Mouse (Mus musculus) heart, embryonic 12.5 days (tissue): ENCODE measurements at regions not wholly inside any gene's neighbourhood (a gene's known extent, or its start where the extent isn't known, plus 50 kb on each side); places are given as distances from the start of the nearest gene placed in this dataset.

Experiments
- ATAC-seq: fragments of 200-750 bp; cut with Nextera tagmentation; 2 replicates; pipeline ENCODE4 v1.8.0; 2017; ENCODE audit warnings: moderate TSS enrichment, moderate library complexity; ENCODE audit not compliant: insufficient number of reproducible peaks, low FRiP score
- H3K27ac ChIP-seq: fragments of 300-500 bp; sonication (generic); 2 replicates; pipeline ENCODE4 v1.5.1; 2016; ENCODE audit warnings: mild to moderate bottlenecking, moderate library complexity; ENCODE audit not compliant: poor library complexity, severe bottlenecking
- H3K27me3 ChIP-seq: fragments of 300-500 bp; sonication (generic); replicated peaks from 2 replicates; pipeline ENCODE4 v1.6.1; 2016; ENCODE audit warnings: mild to moderate bottlenecking, moderate library complexity
- H3K36me3 ChIP-seq: fragments of 300-500 bp; sonication (generic); 2 replicates; pipeline ENCODE4 v1.6.1; 2016; ENCODE audit warnings: mild to moderate bottlenecking, moderate library complexity
- H3K4me1 ChIP-seq: fragments of 300-500 bp; sonication (generic); replicated peaks from 2 replicates; pipeline ENCODE4 v1.6.1; 2016; ENCODE audit warnings: mild to moderate bottlenecking
- H3K4me2 ChIP-seq: fragments of 300-500 bp; sonication (generic); 2 replicates; pipeline ENCODE4 v1.6.1; 2016; ENCODE audit warnings: mild to moderate bottlenecking, moderate library complexity
- H3K4me3 ChIP-seq: fragments of 300-500 bp; sonication (generic); 2 replicates; pipeline ENCODE4 v1.5.1; 2016; ENCODE audit warnings: mild to moderate bottlenecking
- H3K9ac ChIP-seq: fragments of 300-500 bp; sonication (generic); 2 replicates; pipeline ENCODE4 v1.6.1; 2016; ENCODE audit warnings: mild to moderate bottlenecking, moderate library complexity
- H3K9me3 ChIP-seq: fragments of 300-500 bp; sonication (generic); replicated peaks from 2 replicates; pipeline ENCODE4 v1.6.1; 2016; ENCODE audit warnings: mild to moderate bottlenecking, moderate library complexity
- WGBS: fragments of 180-500 bp; shearing (Covaris S2); methylation state at CpG from one replicate; pipeline ENCODE4 v1.1.7; 2016; 5-methylcytosine and 5-hydroxymethylcytosine counted together

DNA sequence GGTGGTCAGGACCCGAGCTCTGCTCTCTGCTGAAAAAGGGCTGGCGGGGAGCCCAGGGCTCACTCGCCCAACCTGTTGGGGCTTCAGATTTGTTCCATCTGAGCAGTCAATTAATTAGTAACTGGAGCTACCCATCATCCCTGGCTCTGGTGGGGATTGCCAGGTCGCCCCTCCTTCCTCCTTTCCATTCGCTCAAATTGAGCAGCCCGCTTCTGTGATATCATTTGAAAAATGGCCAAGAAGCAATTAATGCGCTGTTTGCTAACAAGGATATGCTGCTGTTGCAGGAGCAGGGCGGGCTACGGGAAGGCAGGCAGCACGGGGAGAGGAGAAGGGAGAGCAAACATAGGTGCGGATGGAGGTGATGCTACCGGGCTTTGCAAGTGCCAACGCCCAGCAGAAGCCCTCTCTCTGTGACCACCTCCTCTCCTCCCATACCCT, 76.3 kb upstream of the Pitx1 start:
- Histone ChIP-seq H3K4me3 (no peak overlapping the region), H3K9ac (no peak overlapping the region), H3K27me3 (0 out of 2 replicates have a peak, but pooled peaks cover 12% of the 10 kb centered on the region), H3K4me1 (peaks cover 16% of the 10 kb centered on the region), H3K9me3 (0 out of 2 replicates have a peak, but pooled peaks cover 10% of the 10 kb centered on the region), H3K4me2 (no peak overlapping the region), H3K27ac (no peak overlapping the region), H3K36me3 (no peaks in the 10 kb centered on the region)
- no peak for ATAC-seq
- 69% methylated on average over 13 of the region's 13 CpGs for WGBS

- Histone ChIP-seq H3K9ac (no peak overlapping the region), H3K9me3 (0 out of 2 replicates have a peak, but pooled peaks cover 10% of the 10 kb centered on the region), H3K4me1 (peaks cover 6% of the 10 kb centered on the region; the same call in 1 of the 2 replicates), H3K4me2 (no peak overlapping the region), H3K27ac (no peak overlapping the region), H3K27me3 (0 out of 2 replicates have a peak, but pooled peaks cover 10% of the 10 kb centered on the region), H3K4me3 (no peak overlapping the region), H3K36me3 (no peaks in the 10 kb centered on the region)
- WGBS = 21% methylated on average over 5 of the region's 5 CpGs
- ATAC-seq = no peak
Measured at GRCm38 (mm10) chr13:55909941-55910340, 73.9 kb upstream of the Pitx1 start.

DNA sequence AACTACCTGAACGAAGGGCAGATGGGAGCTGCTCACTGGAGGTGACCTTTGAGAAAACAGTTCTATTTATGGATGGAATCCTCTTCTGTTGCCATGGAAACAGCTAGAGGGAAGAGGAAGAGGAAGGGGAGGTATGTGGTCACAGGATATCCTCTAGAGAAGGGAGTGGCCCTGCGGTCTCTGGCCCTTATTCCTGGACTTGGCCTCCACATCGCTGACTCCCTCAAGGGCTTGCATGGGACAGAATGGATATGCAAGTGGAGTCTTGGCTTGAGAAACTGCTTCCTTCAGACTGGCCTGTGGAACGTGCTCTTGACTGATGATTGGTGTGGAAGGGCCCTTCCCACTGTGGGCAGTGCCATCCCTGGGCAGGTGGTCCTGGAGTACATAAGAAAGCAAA, 68.9 kb upstream of the Pitx1 start:
- Histone ChIP-seq H3K9ac (no peak overlapping the region), H3K4me3 (no peak overlapping the region), H3K27me3 (0 out of 2 replicates have a peak, but pooled peaks cover 5% of the 10 kb centered on the region), H3K36me3 (no peaks in the 10 kb centered on the region), H3K9me3 (0 out of 2 replicates have a peak, but pooled peaks cover 10% of the 10 kb centered on the region), H3K27ac (no peak overlapping the region), H3K4me2 (no peak overlapping the region), H3K4me1 (peaks cover 3% of the 10 kb centered on the region; the same call in 1 of the 2 replicates)
- ATAC-seq = no peak
- 74% methylated on average over 4 of the region's 4 CpGs for WGBS

GRCm38 (mm10) chr13:55902255-55902654, 66.3 kb upstream of the Pitx1 start:
- no peak overlapping the region for H3K9ac ChIP-seq
- H3K27me3 ChIP-seq = 0 out of 2 replicates have a peak, but pooled peaks cover 5% of the 10 kb centered on the region
- no peaks in the 10 kb centered on the region for H3K4me1 ChIP-seq
- H3K4me2 ChIP-seq = no peak overlapping the region
- ATAC-seq = no peak
- H3K9me3 ChIP-seq = no peaks in the 10 kb centered on the region
- no peak overlapping the region for H3K27ac ChIP-seq
- 41% methylated on average over 11 of the region's 11 CpGs for WGBS
- no peak overlapping the region for H3K4me3 ChIP-seq
- no peaks in the 10 kb centered on the region for H3K36me3 ChIP-seq

GRCm38 (mm10) chr13:55900190-55900526, 64.2 kb upstream of the Pitx1 start:
- H3K4me1 ChIP-seq = peaks cover 6% of the 10 kb centered on the region; the same call in 1 of the 2 replicates
- H3K36me3 ChIP-seq = no peaks in the 10 kb centered on the region
- no peak overlapping the region for H3K4me2 ChIP-seq
- 0 out of 2 replicates have a peak, but pooled peaks cover 5% of the 10 kb centered on the region for H3K27me3 ChIP-seq
- no peak overlapping the region for H3K27ac ChIP-seq
- H3K9ac ChIP-seq = no peak overlapping the region
- ATAC-seq = no peak
- no peak overlapping the region for H3K4me3 ChIP-seq
- H3K9me3 ChIP-seq = no peaks in the 10 kb centered on the region
- 79% methylated on average over 4 of the region's 4 CpGs for WGBS

- H3K36me3 ChIP-seq = no peaks in the 10 kb centered on the region
- H3K9ac ChIP-seq = no peak overlapping the region
- peaks cover 9% of the 10 kb centered on the region; the same call in 1 of the 2 replicates for H3K4me1 ChIP-seq
- H3K9me3 ChIP-seq = no peaks in the 10 kb centered on the region
- H3K27me3 ChIP-seq = 0 out of 2 replicates have a peak, but pooled peaks cover 5% of the 10 kb centered on the region
- no peak overlapping the region for H3K27ac ChIP-seq
- H3K4me2 ChIP-seq = no peak overlapping the region
- WGBS = 78% methylated on average over 10 of the region's 10 CpGs
- ATAC-seq = no peak
- H3K4me3 ChIP-seq = no peak overlapping the region
Measured at GRCm38 (mm10) chr13:55899501-55900189, 63.7 kb upstream of the Pitx1 start.

- H3K27me3 ChIP-seq = 0 out of 2 replicates have a peak, but pooled peaks cover 5% of the 10 kb centered on the region
- no peak overlapping the region for H3K9ac ChIP-seq
- 45% methylated on average over 8 of the region's 8 CpGs for WGBS
- peaks cover 9% of the 10 kb centered on the region; the same call in 1 of the 2 replicates for H3K4me1 ChIP-seq
- no peaks in the 10 kb centered on the region for H3K36me3 ChIP-seq
- no peak overlapping the region for H3K4me3 ChIP-seq
- no peak overlapping the region for H3K4me2 ChIP-seq
- no peaks in the 10 kb centered on the region for H3K9me3 ChIP-seq
- no peak overlapping the region for H3K27ac ChIP-seq
- no peak for ATAC-seq
Measured at GRCm38 (mm10) chr13:55898999-55899398, 63.0 kb upstream of the Pitx1 start.

DNA sequence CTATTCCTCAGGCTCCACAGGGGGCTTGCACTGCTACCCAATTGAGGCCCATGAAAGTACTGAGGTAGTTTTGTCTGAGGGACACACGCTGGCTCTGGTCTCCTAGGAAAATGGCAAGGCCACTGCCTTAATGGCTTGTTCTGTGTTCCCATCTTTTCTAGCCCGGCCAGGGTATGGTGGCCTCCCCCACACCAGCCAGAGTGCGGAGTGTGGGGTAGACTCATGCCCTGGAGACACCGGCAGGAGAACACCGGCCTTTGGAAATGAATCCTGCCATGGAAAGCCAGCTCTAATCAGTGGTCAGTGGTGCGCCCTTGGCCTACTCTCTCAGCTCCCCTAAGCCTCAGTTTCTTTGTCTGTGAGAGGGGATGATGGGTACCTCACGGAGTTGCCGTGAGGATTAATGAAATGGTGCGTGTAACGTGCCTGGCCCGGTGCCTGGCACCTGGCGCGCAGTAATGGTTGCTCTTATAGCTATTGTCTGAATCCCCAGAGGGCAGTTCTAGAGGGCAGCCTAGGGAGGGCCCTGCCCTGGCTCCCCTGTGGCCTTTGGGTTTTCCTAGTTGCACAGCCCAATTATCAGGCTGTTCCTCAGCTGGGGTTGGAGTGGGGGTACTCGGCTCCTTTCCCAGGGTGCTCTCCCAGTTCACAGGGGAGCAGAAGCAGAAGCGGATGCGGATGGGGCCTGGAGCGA, 62.4 kb upstream of the Pitx1 start:
- Histone ChIP-seq H3K9me3 (no peaks in the 10 kb centered on the region), H3K9ac (no peak overlapping the region), H3K4me1 (peaks cover 9% of the 10 kb centered on the region; the same call in 1 of the 2 replicates), H3K36me3 (no peaks in the 10 kb centered on the region), H3K4me2 (no peak overlapping the region), H3K27ac (no peak overlapping the region), H3K4me3 (no peak overlapping the region), H3K27me3 (0 out of 2 replicates have a peak, but pooled peaks cover 8% of the 10 kb centered on the region)
- 82% methylated on average over 17 of the region's 17 CpGs for WGBS
- ATAC-seq = no peak

DNA sequence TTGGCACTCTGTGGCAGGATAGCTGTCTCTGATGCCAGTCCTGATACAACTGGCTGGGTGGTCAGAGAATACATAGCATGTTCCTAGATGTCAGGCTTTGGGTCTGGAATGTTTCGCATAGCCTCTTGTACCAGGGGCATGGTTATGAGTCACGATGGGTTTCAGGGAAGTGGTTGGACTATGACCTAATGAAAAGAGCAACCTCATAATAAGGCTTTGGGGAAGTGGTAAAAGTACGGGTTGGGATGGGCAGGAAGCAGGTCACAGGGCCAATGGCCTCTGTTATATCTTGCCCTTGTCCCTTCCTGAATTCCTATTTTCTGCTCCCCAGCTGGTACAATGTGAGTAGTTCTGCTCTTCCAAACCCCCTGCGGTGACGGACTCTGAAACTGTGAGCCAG, 59.5 kb upstream of the Pitx1 start:
- 83% methylated on average over 5 of the region's 5 CpGs for WGBS

GRCm38 (mm10) chr13:55893154-55894018, 57.4 kb upstream of the Pitx1 start:
- H3K9ac ChIP-seq = no peak overlapping the region
- H3K36me3 ChIP-seq = no peaks in the 10 kb centered on the region
- no peak for ATAC-seq
- no peak overlapping the region for H3K4me2 ChIP-seq
- 0 out of 2 replicates have a peak, but pooled peaks cover 4% of the 10 kb centered on the region for H3K27me3 ChIP-seq
- H3K4me1 ChIP-seq = peaks cover 9% of the 10 kb centered on the region; the same call in 1 of the 2 replicates
- H3K9me3 ChIP-seq = 0 out of 2 replicates have a peak, but pooled peaks cover 6% of the 10 kb centered on the region
- H3K4me3 ChIP-seq = no peak overlapping the region
- H3K27ac ChIP-seq = no peak overlapping the region
- WGBS = 74% methylated on average over 25 of the region's 25 CpGs

More for the DNA sequence above, 59.5 kb upstream of the Pitx1 start:
- H3K36me3 ChIP-seq = no peaks in the 10 kb centered on the region
- no peaks in the 10 kb centered on the region for H3K9me3 ChIP-seq
- no peak overlapping the region for H3K4me3 ChIP-seq
- no peak for ATAC-seq
- H3K27ac ChIP-seq = no peak overlapping the region
- no peak overlapping the region for H3K9ac ChIP-seq
- H3K4me2 ChIP-seq = no peak overlapping the region
- 0 out of 2 replicates have a peak, but pooled peaks cover 7% of the 10 kb centered on the region for H3K27me3 ChIP-seq
- H3K4me1 ChIP-seq = peaks cover 9% of the 10 kb centered on the region; the same call in 1 of the 2 replicates
